Mouse (Mus musculus): Measurements from ENCODE around the gene Mxd4.

DNA sequence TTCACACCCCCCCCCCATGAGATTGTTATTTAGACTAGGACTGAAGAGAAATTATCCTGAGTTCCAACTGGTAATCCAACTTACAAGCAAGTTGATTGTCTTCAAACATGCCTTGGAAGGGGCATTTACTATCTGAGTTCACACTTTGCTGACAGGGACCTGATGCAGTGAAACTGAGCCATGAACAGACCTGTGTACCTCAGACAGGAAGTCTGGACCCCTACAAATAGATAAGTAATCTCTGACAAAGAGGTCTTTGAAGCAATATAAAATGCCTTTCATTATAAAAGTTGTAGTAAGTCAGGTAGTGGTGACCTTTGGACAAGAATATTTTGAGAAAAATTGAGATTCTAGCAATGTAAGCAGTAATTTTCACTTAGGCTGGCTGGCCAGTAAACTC, 39.0 kb downstream of the Mxd4 start:
- TF ChIP-seq POLR2A (IDR thresholded peaks at IDR 0.05; ENCODE audit: borderline replicate concordance, control insufficient read depth, low read depth, low read length), result no peak
- no peak for TF ChIP-seq CTCF (IDR thresholded peaks at IDR 0.05; ENCODE audit: control insufficient read depth, insufficient read depth, low read length)

All from bone marrow, adult 2 months (tissue).